Mouse (Mus musculus) liver, postnatal 0 days (tissue): Measurements from ENCODE around the gene Srp72. TPM values are rescaled to one million over a fixed set of nuclear protein-coding genes. Genes with fewer than 3 reads are reported as not detected.

Experiments
- ATAC-seq: fragments of 200-750 bp; cut with Nextera tagmentation; 2 replicates; pipeline ENCODE4 v1.8.0; 2017; ENCODE audit warnings: mild to moderate bottlenecking, moderate library complexity
- DNase-seq: peaks from one replicate; pipeline ENCODE4 v3.0.0-alpha.2; 2016
- H3K27ac ChIP-seq: fragments of 300-500 bp; sonication (generic); 2 replicates; pipeline ENCODE4 v1.5.1; 2014; ENCODE audit warnings: antibody characterized with exemption, moderate library complexity, mild to moderate bottlenecking, low read depth
- H3K27me3 ChIP-seq: fragments of 300-500 bp; sonication (generic); 2 replicates; pipeline ENCODE4 v1.6.1; 2014; ENCODE audit warnings: low read length, control low read depth, mixed read lengths; ENCODE audit not compliant: insufficient read depth
- H3K36me3 ChIP-seq: fragments of 300-500 bp; sonication (generic); replicated peaks from 2 replicates; pipeline ENCODE4 v1.6.1; 2014; ENCODE audit warnings: mild to moderate bottlenecking, control low read depth, low read length, moderate library complexity, mixed read lengths; ENCODE audit not compliant: insufficient read depth
- H3K4me1 ChIP-seq: fragments of 300-500 bp; sonication (generic); 2 replicates; pipeline ENCODE4 v1.6.1; 2014; ENCODE audit warnings: antibody characterized with exemption, mild to moderate bottlenecking, control low read depth; ENCODE audit not compliant: insufficient read depth
- H3K4me2 ChIP-seq: fragments of 300-500 bp; sonication (generic); 2 replicates; pipeline ENCODE4 v1.6.1; 2014; ENCODE audit warnings: low read depth, mild to moderate bottlenecking, low read length, moderate library complexity, mixed read lengths
- H3K4me3 ChIP-seq: fragments of 300-500 bp; sonication (generic); 2 replicates; pipeline ENCODE4 v1.5.1; 2014; ENCODE audit warnings: low read depth, low read length
- H3K9ac ChIP-seq: fragments of 300-500 bp; sonication (generic); replicated peaks from 2 replicates; pipeline ENCODE4 v1.6.1; 2014; ENCODE audit warnings: mild to moderate bottlenecking, moderate library complexity
- H3K9me3 ChIP-seq: fragments of 300-500 bp; sonication (generic); 2 replicates; pipeline ENCODE4 v1.6.1; 2016; ENCODE audit warnings: mild to moderate bottlenecking, control low read depth, low read length, mixed read lengths
- CTCF ChIP-seq: sonication (generic); IDR thresholded peaks from 2 replicates; pipeline ENCODE4 v1.5.1; 2016; ENCODE audit warnings: antibody characterized with exemption, low read depth
- EP300 ChIP-seq: IDR thresholded peaks from 2 replicates; pipeline ENCODE4 v1.6.1; 2016; ENCODE audit warnings: antibody characterized with exemption, low read depth, mild to moderate bottlenecking
- WGBS: fragments of 180-500 bp; shearing (Covaris S2); extraction: QIAGEN DNeasy Blood & Tissue Kit; methylation state at CpG from one replicate; pipeline ENCODE4 v1.1.7; 2014; ENCODE audit not compliant: insufficient replicate concordance; 5-methylcytosine and 5-hydroxymethylcytosine counted together
- polyA plus RNA-seq: library from polyadenylated mRNA; unstranded; fragments of >200 nt; fragmentation: Nextera tagmentation; extraction: Ambion mirVana; gene quantifications from 2 replicates; pipeline ENCODE4 v1.2.1, GENCODE M21; 2015

Gene Srp72
- polyA plus RNA-seq: 34.4 TPM in 2 replicates

DNA sequence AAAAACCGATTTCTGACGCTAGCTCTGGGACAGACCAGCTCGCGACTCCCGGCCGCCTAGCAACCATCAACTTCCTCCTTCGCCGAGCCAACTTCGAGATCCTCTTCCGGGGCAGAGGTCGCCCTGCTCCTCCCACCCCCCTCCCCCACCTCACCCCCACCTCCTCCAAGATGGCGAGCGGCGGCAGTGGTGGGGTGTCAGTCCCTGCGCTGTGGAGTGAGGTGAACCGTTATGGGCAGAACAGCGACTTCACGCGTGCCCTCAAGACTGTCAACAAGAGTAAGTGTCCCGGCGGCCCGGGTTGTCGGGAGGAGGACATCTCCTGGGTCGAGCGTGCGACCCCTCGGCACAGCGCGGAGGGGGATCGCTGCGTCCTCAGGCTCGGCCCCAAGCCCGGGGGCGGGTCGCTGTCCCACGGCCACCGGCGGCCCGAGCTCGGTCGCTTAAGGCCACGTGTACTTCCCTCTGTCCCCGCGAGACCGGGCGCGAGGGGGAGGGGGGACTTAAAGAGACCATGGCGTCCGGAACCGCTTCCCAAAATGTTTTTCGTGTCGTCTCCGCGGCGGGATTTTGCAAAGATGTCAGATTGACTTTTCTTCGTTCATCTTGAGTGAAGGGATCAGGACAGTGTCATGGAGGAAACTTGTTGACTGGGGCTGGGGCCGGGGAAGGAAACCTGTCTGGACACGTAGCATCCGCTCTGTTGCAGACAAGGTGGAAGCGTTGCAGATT, at the start of gene Srp72:
Gene Srp72 (plus strand): TSS at position 130 of the 732 bp plus-strand sequence.
- H3K36me3 ChIP-seq: peaks cover 21% of the 10 kb centered on the region
- H3K27me3 ChIP-seq: no peaks in the 10 kb centered on the region
- under 1% methylated on average over 53 of the region's 60 CpGs for WGBS

DNA sequence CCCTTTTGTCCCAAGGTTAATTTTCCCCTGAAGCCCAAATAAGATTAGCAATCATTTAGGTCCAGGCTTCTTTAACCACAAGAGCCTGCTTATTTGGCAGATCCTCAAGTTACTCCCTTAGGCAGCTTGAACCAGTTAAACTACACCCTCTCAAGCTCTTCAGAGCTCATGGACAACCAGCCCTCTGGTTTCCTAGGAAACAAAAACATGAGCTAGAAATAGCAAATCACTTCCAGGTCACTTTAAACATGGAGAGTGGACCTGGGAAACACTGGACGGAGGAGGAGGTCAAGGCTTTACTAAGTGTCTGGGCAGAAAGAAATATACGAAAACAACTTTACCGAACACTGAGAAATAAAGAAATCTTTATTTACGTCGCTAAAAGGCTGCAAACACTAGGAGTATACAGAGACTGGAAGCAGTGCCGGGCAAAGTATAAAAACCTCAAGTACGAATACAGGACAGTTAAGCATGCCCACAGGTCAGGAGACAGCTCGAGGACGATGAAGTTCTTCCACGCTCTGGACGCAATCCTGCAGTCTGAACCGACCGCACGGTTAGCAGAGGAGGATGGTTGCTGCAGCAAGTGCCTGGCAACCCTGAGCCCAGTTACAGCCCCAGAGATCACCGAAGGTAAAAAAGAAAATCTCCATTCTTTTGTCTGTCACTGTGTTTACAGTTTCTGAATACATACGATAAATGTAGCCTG, 46.2 kb upstream of the Srp72 start:
- no peak for TF ChIP-seq CTCF
- TF ChIP-seq EP300: no peak
- Histone ChIP-seq H3K27me3 (no peaks in the 10 kb centered on the region), H3K27ac (0 out of 2 replicates have a peak overlapping the region, but pooled peaks have one; percentile 1), H3K9ac (no peak overlapping the region), H3K4me2 (no peak overlapping the region), H3K36me3 (peaks cover 30% of the 10 kb centered on the region), H3K4me3 (no peak overlapping the region), H3K9me3 (no peaks in the 10 kb centered on the region; the same call in 1 of the 2 replicates), H3K4me1 (no peaks in the 10 kb centered on the region)
- no peak for DNase-seq
- WGBS: 84% methylated on average over 16 of the region's 16 CpGs
- no peak for ATAC-seq

More for the DNA sequence above, at the start of gene Srp72:
- peaks cover 14% of the 10 kb centered on the region for H3K4me1 ChIP-seq
- ATAC-seq (peak; percentile 97), DNase-seq (peak; percentile 95)
- TF ChIP-seq CTCF (no peak), EP300 (no peak)
- peak within 1 kb of the TSS; percentile 100 for H3K4me3 ChIP-seq
- H3K9me3 ChIP-seq: no peaks in the 10 kb centered on the region
- H3K4me2 ChIP-seq: peak within 1 kb of the TSS; percentile 91
- peak within 1 kb of the TSS; percentile 96 for H3K9ac ChIP-seq
- H3K27ac ChIP-seq: peak within 1 kb of the TSS; percentile 98

DNA sequence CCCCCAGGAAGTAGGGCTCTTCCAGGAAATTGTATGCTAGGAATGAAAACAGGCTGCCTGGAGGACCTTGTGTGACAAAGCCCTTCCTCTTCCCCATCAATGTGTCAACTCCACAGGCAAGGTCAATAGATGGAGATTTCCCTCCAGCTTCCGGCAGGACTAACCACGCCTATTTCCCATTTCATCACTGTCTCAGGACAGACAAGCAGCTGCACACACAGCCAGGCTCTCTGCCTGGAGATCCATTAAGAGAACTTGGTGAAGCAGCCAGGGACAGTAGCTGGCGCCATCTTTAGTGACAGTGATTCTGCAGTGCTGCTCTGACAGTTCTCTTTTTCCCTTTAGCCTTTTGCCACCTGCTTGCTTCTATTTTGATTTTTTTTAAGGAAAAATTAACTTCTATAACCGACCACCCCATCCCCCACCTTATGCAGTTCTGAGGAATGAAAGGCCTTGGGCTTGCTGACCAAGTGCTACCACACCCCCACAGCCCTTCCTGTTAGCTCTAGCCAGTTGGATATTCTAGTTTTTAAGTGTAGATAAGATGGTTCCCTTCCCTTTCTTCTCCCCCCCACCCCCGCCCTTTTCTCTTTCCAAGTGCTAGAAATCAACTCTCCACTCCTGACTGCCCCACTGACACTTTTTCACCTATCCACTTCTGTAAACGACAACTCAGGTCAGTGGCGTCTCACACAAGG, 45.2 kb upstream of the Srp72 start:
- DNase-seq: peak; percentile 49
- peaks cover 23% of the 10 kb centered on the region for H3K36me3 ChIP-seq
- H3K9ac ChIP-seq: no peak overlapping the region
- no peaks in the 10 kb centered on the region for H3K4me1 ChIP-seq
- no peaks in the 10 kb centered on the region for H3K27me3 ChIP-seq
- peak; percentile 90 for ATAC-seq
- 54% methylated on average over 7 of the region's 7 CpGs for WGBS
- H3K9me3 ChIP-seq: no peaks in the 10 kb centered on the region; the same call in 1 of the 2 replicates
- no peak overlapping the region for H3K4me3 ChIP-seq
- H3K4me2 ChIP-seq: no peak overlapping the region; the same call in 1 of the 2 replicates
- TF ChIP-seq CTCF: no peak
- no peak; the same call in 1 of the 2 replicates for TF ChIP-seq EP300
- peak overlapping the region; percentile 18; the same call in 1 of the 2 replicates for H3K27ac ChIP-seq

DNA sequence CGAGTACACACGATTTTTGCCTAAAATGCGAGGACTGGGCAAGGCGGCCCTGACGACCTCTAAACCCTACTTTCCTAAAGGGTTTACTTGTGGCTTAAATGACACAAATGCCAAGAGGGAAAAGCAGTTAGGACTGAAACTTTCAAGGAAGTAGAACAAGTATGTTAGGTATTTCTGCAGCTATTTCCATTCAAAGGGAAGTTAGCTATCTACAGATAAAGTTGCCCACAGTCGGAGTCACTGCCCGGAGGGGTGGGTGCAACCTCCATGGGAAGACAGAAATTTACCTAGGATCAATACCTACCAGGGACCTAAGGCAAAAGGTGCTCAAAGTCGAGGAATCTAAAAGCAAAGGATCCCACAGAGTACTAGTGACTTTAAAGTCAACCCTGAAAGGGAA, 34.8 kb upstream of the Srp72 start:
- H3K4me1 ChIP-seq: no peaks in the 10 kb centered on the region; the same call in 1 of the 2 replicates
- H3K9me3 ChIP-seq: no peaks in the 10 kb centered on the region
- no peak for ATAC-seq
- TF ChIP-seq CTCF: no peak
- no peak for TF ChIP-seq EP300
- no peak for DNase-seq
- no peak overlapping the region for H3K27ac ChIP-seq
- H3K9ac ChIP-seq: no peak overlapping the region
- WGBS: 81% methylated on average over 8 of the region's 8 CpGs
- H3K27me3 ChIP-seq: no peaks in the 10 kb centered on the region
- H3K4me3 ChIP-seq: no peak overlapping the region
- peaks cover 2% of the 10 kb centered on the region; the same call in 1 of the 2 replicates for H3K36me3 ChIP-seq
- H3K4me2 ChIP-seq: no peak overlapping the region

DNA sequence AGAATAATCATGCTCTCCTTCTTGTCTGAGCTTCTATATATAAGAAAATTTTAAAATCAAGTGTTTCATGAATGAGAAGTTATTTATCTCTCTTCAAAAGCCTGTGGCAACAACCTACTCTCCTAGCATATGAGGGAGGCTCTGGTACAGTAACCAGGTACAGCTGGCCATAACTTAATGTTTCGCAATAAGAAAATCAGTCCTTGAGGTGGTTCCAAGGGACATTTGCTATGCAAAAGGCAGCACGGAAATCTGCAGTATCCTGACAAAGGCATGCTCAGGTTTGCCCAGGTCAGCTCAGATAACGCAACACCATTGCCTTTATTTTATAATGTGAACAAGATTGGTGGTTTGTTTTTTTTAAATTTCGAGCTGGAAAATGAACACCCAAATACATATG, 32.5 kb upstream of the Srp72 start:
- Histone ChIP-seq H3K4me1 (peaks cover 11% of the 10 kb centered on the region), H3K27me3 (no peaks in the 10 kb centered on the region), H3K4me3 (no peak overlapping the region), H3K27ac (0 out of 2 replicates have a peak overlapping the region, but pooled peaks have one; percentile 34), H3K36me3 (peaks cover 8% of the 10 kb centered on the region), H3K4me2 (no peak overlapping the region), H3K9ac (no peak overlapping the region), H3K9me3 (no peaks in the 10 kb centered on the region)
- DNase-seq (no peak), ATAC-seq (no peak)
- WGBS: 78% methylated on average over 4 of the region's 4 CpGs
- TF ChIP-seq EP300: no peak
- TF ChIP-seq CTCF: no peak
